Mouse (Mus musculus): ENCODE measurements around the gene Olfr965. TPM values are rescaled to one million over a fixed set of nuclear protein-coding genes. Genes with fewer than 3 reads are reported as not detected.
"Not testable (repeated sequence)": the region's sequence is repeated elsewhere in the genome, so short reads cannot be mapped to it uniquely, and the experiment has no call there.

Olfr965 gene
- not detected in 2 replicates for polyA plus RNA-seq (2015; fragmentation: Nextera tagmentation; extraction: Ambion mirVana)

DNA sequence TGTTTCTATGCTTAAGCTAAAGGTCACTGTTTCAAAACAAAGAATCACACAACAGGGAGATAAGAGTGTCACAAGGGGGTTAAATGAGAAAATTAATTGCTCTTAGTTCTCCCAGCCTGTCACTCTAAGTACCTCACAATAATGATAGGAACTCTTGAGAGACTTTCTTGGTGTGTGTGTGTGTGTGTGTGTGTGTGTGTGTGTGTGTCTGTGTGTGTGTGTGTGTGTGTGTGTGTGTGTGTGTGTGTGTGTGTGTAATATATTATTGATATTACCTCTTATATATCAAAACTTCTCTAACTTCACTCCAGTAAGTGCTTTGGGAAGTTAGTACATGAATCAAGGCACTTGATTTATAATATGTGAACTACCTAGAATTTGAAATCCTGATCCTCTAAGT, at the start of gene Olfr965:
TSS of gene Olfr965 (plus strand) at position 301 of the 400 bp plus-strand sequence.
- H3K4me3 ChIP-seq (ENCODE audit: low read depth, low read length): no peak within 1 kb of the TSS
- TF ChIP-seq CTCF (IDR thresholded peaks at IDR 0.05; ENCODE audit: low read depth) (no peak), EP300 (IDR thresholded peaks at IDR 0.05; ENCODE audit: low read depth) (no peak)
- DNase-seq: no peak
- no peak for ATAC-seq
- no peak within 1 kb of the TSS for H3K27ac ChIP-seq (ENCODE audit: low read depth)
- H3K9ac ChIP-seq (replicated peaks): no peak within 1 kb of the TSS
- H3K27me3 ChIP-seq (ENCODE audit: insufficient read depth, low read length): no peaks in the 10 kb centered on the region
- no peaks in the 10 kb centered on the region for H3K9me3 ChIP-seq (ENCODE audit: low read length)
- no peaks in the 10 kb centered on the region for H3K4me1 ChIP-seq (ENCODE audit: insufficient read depth)
- no peaks in the 10 kb centered on the region for H3K36me3 ChIP-seq (replicated peaks; ENCODE audit: insufficient read depth, low read length)
- H3K4me2 ChIP-seq (ENCODE audit: low read depth, low read length): no peak within 1 kb of the TSS

DNA sequence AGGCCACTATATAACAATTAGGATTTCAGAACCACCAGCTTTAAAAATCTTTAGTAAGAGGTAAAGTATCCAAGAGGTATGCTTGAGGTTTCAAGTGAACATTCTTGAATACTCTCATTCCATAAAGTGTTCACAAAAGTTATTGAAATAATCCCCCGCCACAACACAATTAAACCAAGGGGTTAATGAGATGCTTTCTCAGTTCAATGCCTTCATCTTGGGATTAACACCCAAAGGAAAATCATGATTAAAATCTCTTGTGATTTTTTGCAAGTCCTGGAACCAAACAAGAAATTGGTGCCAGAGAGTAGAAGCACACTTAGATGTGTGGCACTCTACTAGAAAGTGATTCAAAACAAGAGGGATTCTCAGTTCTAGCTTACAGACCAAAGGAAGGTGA, 44.2 kb upstream of the Olfr965 start, which contains the start of gene Olfr963:
TSS of gene Olfr963 (plus strand) at position 301 of the 400 bp plus-strand sequence.
- no peak within 1 kb of the TSS for H3K27ac ChIP-seq (ENCODE audit: low read depth)
- no peak for DNase-seq
- H3K4me2 ChIP-seq (ENCODE audit: low read depth, low read length): no peak within 1 kb of the TSS
- H3K27me3 ChIP-seq (ENCODE audit: insufficient read depth, low read length): no peaks in the 10 kb centered on the region
- no peaks in the 10 kb centered on the region for H3K9me3 ChIP-seq (ENCODE audit: low read length)
- TF ChIP-seq CTCF (IDR thresholded peaks at IDR 0.05; ENCODE audit: low read depth) (no peak), EP300 (IDR thresholded peaks at IDR 0.05; ENCODE audit: low read depth) (no peak)
- ATAC-seq: no peak
- no peak within 1 kb of the TSS for H3K9ac ChIP-seq (replicated peaks)
- WGBS (ENCODE audit: insufficient replicate concordance): 59% methylated on average over 1 of the region's 1 CpGs
- H3K4me1 ChIP-seq (ENCODE audit: insufficient read depth): no peaks in the 10 kb centered on the region
- H3K36me3 ChIP-seq (replicated peaks; ENCODE audit: insufficient read depth, low read length): no peaks in the 10 kb centered on the region
- H3K4me3 ChIP-seq (ENCODE audit: low read depth, low read length): no peak within 1 kb of the TSS

DNA sequence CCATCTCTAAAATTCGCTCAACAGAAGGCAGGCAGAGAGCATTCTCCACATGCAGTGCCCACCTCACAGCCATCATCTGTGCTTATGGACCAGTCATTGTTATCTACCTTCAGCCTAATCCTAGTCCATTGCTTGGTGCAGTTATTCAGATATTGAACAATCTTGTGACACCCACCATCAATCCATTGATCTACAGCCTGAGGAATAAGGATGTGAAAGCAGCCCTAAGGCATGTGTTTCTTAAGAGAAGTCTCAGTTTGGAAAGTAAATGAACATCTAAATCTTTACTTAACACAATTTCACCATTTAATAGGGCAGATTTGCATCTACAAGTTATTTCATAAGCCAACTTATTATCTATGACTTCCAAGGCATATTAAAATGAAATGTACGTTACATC, 41.4 kb upstream of the Olfr965 start:
- 52% methylated on average over 2 of the region's 2 CpGs for WGBS (ENCODE audit: insufficient replicate concordance)
- Histone ChIP-seq H3K27ac (ENCODE audit: low read depth) (no peak overlapping the region), H3K9me3 (ENCODE audit: low read length) (no peaks in the 10 kb centered on the region), H3K4me2 (ENCODE audit: low read depth, low read length) (no peak overlapping the region), H3K36me3 (replicated peaks; ENCODE audit: insufficient read depth, low read length) (no peaks in the 10 kb centered on the region), H3K4me3 (ENCODE audit: low read depth, low read length) (no peak overlapping the region), H3K27me3 (ENCODE audit: insufficient read depth, low read length) (no peaks in the 10 kb centered on the region), H3K4me1 (ENCODE audit: insufficient read depth) (no peaks in the 10 kb centered on the region), H3K9ac (replicated peaks) (no peak overlapping the region)
- DNase-seq (no peak), ATAC-seq (no peak)
- no peak for TF ChIP-seq CTCF (IDR thresholded peaks at IDR 0.05; ENCODE audit: low read depth)
- TF ChIP-seq EP300 (IDR thresholded peaks at IDR 0.05; ENCODE audit: low read depth): no peak

DNA sequence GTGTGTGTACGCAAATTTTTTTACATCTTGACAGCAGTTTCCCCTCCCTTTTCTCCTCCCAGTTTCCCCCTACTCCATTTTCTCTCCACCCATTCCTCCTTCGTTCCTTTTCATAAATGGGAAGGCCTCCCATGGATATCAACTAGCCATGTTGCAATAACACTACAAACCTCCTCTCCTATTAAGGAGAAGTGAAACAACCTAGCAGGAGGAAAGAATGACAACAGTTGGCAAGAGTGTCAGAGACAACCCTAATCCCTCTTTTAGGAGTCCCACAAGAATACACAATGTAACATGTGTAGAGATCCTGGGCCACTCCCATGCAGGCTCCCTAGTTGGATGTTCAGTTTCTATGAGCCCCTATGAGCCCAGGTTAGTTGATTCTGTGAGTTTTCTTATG, 36.3 kb upstream of the Olfr965 start:
- H3K9me3 ChIP-seq (ENCODE audit: low read length): no peaks in the 10 kb centered on the region
- no peaks in the 10 kb centered on the region for H3K27me3 ChIP-seq (ENCODE audit: insufficient read depth, low read length)
- no peak overlapping the region for H3K9ac ChIP-seq (replicated peaks)
- H3K4me2 ChIP-seq (ENCODE audit: low read depth, low read length): no peak overlapping the region
- 68% methylated on average over 2 of the region's 2 CpGs for WGBS (ENCODE audit: insufficient replicate concordance)
- H3K4me1 ChIP-seq (ENCODE audit: insufficient read depth): no peaks in the 10 kb centered on the region
- no peak for DNase-seq
- H3K4me3 ChIP-seq (ENCODE audit: low read depth, low read length): no peak overlapping the region
- TF ChIP-seq CTCF (IDR thresholded peaks at IDR 0.05; ENCODE audit: low read depth): no peak
- TF ChIP-seq EP300 (IDR thresholded peaks at IDR 0.05; ENCODE audit: low read depth): no peak
- no peak for ATAC-seq
- H3K36me3 ChIP-seq (replicated peaks; ENCODE audit: insufficient read depth, low read length): no peaks in the 10 kb centered on the region
- H3K27ac ChIP-seq (ENCODE audit: low read depth): no peak overlapping the region

DNA sequence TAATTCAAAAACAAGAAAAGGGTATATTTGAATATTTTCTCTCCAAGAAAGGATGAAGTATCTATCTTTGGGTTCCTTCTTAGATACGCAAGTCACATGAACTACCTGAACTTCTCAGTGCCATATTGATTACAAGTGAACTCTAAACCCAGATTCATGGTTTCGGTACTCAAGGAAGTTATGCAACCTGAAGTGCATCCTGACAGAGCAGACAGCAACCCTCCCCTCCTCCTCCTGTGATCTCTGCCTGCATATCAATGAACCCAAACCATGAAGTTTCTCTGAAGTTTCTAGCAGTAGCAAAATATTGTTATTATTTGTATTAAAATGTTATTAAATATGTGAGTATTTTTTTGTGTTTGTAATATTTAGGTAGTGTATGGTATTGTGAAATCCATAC, 32.6 kb upstream of the Olfr965 start:
- Histone ChIP-seq H3K9ac (replicated peaks) (no peak overlapping the region), H3K9me3 (ENCODE audit: low read length) (no peaks in the 10 kb centered on the region), H3K4me3 (ENCODE audit: low read depth, low read length) (no peak overlapping the region), H3K4me1 (ENCODE audit: insufficient read depth) (no peaks in the 10 kb centered on the region), H3K4me2 (ENCODE audit: low read depth, low read length) (no peak overlapping the region), H3K27me3 (ENCODE audit: insufficient read depth, low read length) (no peaks in the 10 kb centered on the region), H3K27ac (ENCODE audit: low read depth) (no peak overlapping the region), H3K36me3 (replicated peaks; ENCODE audit: insufficient read depth, low read length) (no peaks in the 10 kb centered on the region)
- 65% methylated on average over 2 of the region's 2 CpGs for WGBS (ENCODE audit: insufficient replicate concordance)
- TF ChIP-seq EP300 (IDR thresholded peaks at IDR 0.05; ENCODE audit: low read depth) (no peak), CTCF (IDR thresholded peaks at IDR 0.05; ENCODE audit: low read depth) (no peak)
- ATAC-seq (no peak), DNase-seq (no peak)

DNA sequence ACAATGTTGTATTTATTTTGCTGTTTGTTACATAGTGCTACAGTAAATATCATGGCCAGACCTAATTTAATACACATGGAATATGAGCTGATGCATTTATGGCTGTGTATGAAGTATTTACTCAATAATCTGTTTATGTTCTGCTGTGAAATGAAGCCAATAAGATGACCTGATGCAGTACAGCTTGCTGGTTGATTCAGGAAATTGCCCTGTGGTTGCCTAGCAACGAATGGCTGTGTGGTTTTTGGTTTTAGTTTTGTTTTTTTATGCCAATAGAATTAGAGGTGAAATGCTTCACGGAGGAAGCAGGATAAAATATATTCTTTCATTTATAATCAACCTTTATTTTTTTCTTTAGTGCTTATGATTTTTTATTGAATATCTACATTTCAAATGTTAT, 31.9 kb upstream of the Olfr965 start:
- Histone ChIP-seq H3K36me3 (replicated peaks; ENCODE audit: insufficient read depth, low read length) (no peaks in the 10 kb centered on the region), H3K27ac (ENCODE audit: low read depth) (no peak overlapping the region), H3K27me3 (ENCODE audit: insufficient read depth, low read length) (no peaks in the 10 kb centered on the region), H3K4me3 (ENCODE audit: low read depth, low read length) (no peak overlapping the region), H3K4me1 (ENCODE audit: insufficient read depth) (no peaks in the 10 kb centered on the region), H3K9me3 (ENCODE audit: low read length) (no peaks in the 10 kb centered on the region), H3K4me2 (ENCODE audit: low read depth, low read length) (no peak overlapping the region), H3K9ac (replicated peaks) (no peak overlapping the region)
- ATAC-seq: no peak
- no peak for DNase-seq
- 37% methylated on average over 2 of the region's 2 CpGs for WGBS (ENCODE audit: insufficient replicate concordance)
- no peak for TF ChIP-seq EP300 (IDR thresholded peaks at IDR 0.05; ENCODE audit: low read depth)
- no peak for TF ChIP-seq CTCF (IDR thresholded peaks at IDR 0.05; ENCODE audit: low read depth)

DNA sequence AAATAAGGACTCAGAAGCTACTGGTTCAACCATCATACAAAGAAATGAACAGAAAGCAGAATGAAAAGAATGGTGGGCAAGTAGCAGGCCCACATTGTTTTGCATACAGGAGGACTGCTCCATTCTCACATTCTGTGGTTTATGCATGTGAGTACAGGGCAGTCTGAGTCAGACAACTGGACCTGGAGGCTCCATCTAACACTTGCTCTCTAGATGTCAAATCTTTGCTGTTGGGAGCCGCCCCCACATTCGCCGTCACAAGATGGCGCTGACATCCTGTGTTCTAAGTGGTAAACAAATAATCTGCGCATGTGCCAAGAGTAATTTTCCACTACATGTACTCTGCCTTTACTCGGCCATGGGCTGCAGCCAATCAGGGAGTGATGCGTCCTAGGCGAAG, 10.0 kb upstream of the Olfr965 start:
- H3K27ac ChIP-seq (ENCODE audit: low read depth); H3K4me3 ChIP-seq (ENCODE audit: low read depth, low read length); H3K36me3 ChIP-seq (replicated peaks; ENCODE audit: insufficient read depth, low read length); DNase-seq; ATAC-seq; H3K4me2 ChIP-seq (ENCODE audit: low read depth, low read length); H3K9me3 ChIP-seq (ENCODE audit: low read length); H3K9ac ChIP-seq (replicated peaks); H3K27me3 ChIP-seq (ENCODE audit: insufficient read depth, low read length); H3K4me1 ChIP-seq (ENCODE audit: insufficient read depth): not testable (repeated sequence)
- WGBS (ENCODE audit: insufficient replicate concordance): 72% methylated on average over 7 of the region's 8 CpGs

Data from liver, postnatal 0 days (tissue).